Mouse (Mus musculus) megakaryocyte-erythroid progenitor cell, adult 5-6 weeks (primary cell): ENCODE data around the gene Sugp2. TPM values are rescaled to one million over a fixed set of nuclear protein-coding genes. Genes with fewer than 3 reads are reported as not detected.

Experiments used
- ATAC-seq: replicated peaks from 2 replicates; pipeline ENCODE4 v1.8.0; 2016; ENCODE audit warnings: mild to moderate bottlenecking, inconsistent platforms; ENCODE audit not compliant: severe bottlenecking, poor library complexity, low FRiP score, low TSS enrichment
- total RNA-seq, 2 experiments: library from RNA; stranded (forward) in 1 of 2; stranded (reverse) in 1 of 2; fragments of 200-1000, 215-1000 nt in 1 of 2; fragments of >200 nt in 1 of 2; fragmentation: Nextera tagmentation in 1 of 2; gene quantifications; 2 replicates each; pipeline ENCODE4 v1.2.3; 2014 to 2017

The Sugp2 gene
- total RNA-seq, 2 experiments from 2014 or later = 32.2 to 95.2 TPM

DNA sequence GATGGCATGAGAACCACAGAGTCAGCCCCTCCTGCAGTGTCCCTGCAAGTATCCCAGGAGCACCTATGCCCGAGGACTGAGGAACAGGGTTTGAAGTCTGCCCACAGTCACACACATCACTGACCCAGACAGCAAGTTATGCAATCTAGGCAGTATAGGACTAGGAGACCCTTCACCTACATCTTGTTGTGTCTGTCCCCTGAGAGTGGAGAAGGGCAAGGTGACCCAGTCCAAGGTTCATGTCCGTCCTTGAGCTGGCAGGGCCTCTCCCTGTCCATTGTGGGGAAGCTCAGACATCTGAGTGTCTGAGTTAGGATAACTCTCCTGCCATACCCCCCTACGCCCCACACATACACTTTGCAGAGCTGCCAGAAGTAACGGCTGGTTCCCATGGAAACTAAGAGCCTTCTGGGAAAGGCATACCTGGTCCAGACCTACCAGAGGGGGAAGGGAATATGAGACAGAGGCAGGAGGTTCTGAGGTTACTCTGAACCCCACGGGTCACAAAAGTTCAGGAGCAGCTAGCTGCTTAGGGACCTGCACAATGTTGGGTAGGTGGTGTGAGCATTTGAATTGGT, 14.8 kb upstream of the Sugp2 start:
- ATAC-seq = no peak

DNA sequence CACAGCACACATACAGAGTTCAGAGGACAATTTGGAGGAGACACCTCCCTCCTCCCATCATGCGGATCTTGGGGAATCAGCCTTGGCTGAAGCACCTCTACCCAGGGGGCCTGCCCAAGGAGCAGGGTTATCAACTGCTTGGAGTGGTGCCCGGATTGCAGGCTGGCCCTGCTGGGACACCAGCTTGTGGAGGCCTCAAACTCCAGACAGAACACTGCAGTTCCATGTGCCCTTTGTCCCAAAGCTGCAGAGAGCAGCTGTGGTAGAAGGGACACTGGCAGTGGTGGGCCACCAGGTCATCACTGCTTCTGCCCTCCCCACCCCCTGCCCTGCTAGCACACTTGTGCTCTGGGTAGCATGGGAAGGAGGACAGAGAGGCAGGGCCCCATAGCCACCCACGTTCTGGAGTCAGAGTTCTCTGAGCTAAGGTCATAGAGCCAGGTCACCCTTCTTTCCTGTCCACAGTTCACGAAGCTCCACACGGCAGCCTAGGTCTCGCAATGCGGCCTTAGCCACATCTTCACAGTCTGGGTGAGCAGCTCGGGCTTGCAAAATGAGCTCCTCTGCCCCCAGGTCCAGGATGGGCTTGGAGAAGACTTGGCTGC, 13.7 kb upstream of the Sugp2 start:
- ATAC-seq = no peak

DNA sequence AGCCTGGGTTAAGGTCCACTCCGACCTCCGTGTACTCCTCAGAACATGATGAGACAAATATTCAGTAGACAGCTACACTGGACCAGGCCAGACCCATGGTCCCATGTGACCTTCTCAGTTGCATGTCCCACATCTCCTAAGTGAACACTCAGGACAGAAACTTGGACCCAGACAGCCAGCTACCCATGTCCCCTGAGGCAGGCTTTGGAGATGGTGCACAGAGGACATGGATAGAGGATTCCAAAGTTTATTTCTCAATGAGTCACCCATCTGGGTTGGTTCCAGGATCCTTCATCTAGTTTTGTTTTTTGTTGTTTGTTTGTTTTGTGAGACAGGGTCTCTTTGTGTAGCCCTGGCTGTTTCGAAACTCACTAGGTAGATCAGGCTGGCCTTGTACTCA, 13.1 kb upstream of the Sugp2 start:
- ATAC-seq = no peak

DNA sequence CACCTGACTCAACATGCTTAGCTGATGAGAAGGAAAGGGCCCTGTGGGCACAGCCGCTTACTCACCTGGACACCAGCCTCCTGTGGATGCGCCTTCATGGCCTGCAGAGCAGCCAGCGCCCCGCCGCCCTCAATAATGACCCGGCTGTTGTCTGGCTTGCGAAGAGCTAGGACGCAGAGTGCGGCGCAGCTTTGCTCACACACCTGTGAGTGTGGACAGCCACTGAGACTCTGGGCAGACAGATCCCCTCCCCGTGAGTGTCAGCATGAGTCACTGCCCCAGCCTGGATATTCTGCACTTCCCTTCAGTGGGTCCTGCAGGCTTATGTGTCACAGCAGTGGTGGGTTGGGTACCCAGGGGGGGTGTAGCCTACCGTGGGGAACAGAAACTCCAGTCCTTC, 12.0 kb upstream of the Sugp2 start:
- no peak for ATAC-seq

DNA sequence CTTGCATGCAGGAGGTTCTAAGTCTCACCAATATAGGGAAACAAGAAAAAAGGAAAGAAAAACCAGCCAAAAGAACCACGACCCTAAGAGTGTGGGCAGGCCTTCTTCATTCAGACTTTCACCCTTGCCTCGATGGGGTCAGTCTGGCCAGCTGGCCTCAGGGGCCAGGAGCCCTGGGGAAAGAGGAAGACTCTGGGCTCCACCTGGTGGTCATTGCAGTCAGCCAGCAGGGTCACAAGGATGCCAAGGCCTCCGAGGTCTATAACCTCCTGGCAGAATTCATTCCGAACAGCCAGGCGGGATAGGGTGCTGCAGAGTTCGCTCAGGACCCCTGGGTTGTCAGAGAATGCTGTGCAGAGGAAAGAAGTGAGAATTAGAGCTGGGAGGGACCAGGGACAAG, 10.7 kb upstream of the Sugp2 start:
- ATAC-seq = no peak

DNA sequence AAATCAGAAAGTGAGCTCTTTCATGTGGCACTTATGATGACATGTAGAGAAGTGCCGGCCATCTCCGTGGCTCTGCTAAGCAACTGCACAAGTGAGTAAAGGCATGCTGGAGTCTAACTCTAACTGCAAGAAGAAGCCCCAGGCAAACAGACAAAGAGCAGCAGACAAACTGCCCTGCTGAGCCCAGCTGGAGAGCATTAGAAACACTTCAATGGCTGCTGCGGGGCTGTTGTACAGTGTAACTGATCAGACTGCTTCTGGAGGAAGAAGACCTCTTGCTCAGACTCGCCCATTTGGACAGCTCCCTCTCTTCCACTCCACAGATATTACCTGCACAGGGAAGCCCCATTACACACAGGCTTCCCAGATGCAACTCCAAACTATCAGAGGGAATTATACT, 6.0 kb upstream of the Sugp2 start:
- ATAC-seq = no peak

DNA sequence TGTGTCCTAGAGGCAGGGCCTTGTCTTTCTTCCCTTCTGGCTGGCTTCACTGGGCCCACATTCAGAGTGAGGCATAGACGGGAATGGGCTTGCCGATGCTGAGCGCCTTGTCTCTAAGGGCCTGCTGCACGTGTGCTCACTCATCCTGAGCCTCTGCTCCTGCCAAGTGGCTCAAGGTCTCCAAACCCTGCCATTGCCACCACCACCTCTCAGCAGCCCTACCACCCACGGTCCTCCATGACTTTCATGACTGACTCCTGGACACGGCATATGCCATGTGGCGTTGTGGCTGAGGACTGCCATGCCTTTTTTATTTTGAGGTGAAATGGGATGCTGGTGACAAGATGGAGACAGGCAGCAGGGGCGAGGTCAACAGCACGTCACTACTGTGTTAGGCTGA, 3.2 kb upstream of the Sugp2 start:
- no peak for ATAC-seq

DNA sequence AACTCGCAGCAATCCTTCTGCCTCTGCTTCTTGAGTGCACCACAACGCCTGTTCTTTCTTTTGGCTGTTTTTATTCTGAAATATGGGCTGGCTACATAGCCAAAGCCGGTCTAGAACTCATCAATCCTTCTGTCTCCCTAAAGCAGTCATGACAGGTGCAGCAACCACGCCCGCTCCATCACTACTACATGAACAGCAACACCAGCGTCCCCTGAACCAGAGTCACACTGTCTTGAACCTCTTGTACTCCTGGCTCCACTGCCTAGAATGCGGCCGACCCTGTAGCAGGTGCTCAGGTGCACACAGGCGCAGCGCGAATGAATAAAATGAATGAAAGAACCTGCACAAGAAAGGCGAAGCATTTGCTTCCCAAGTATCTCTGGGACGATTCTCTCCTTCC, 420 bp upstream of the Sugp2 start:
- no peak for ATAC-seq

DNA sequence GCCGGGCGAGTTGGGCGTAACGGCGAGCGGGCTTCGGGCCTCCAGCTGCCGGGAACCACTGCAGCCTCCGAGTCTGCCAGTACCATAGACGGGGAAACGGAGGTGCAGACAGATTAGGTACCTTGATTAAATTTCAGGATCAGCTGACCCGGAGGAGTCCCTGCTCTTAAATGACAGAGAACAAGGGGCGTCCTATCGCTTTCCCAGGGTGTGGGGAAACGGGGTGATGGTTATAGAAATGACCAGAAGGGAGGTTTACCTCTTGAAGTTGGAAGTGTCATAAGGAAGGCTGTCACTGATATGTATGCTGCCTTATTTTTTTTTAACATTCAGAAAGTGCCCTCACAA, 729 bp downstream of the Sugp2 start:
- ATAC-seq = no peak

DNA sequence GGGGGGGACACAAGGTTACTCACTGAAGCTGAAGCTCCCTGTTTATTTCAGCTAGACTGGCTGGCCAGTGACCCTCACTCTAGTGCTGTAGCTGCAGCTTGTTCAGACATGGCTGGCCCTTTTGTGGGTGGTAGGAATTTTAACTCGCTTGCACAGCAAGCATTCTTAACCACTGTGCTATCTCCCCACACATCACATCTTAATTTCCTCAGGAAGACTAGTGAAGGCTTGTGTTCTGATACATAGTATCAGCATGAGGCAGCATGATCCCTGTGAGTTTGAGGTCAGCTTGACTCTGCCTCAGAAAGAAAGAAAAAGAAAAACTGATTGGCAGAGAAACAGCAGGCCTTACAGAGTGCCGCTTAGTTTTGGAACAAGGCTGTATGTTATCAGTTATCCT, 3.8 kb downstream of the Sugp2 start:
- ATAC-seq = peak; percentile 47

DNA sequence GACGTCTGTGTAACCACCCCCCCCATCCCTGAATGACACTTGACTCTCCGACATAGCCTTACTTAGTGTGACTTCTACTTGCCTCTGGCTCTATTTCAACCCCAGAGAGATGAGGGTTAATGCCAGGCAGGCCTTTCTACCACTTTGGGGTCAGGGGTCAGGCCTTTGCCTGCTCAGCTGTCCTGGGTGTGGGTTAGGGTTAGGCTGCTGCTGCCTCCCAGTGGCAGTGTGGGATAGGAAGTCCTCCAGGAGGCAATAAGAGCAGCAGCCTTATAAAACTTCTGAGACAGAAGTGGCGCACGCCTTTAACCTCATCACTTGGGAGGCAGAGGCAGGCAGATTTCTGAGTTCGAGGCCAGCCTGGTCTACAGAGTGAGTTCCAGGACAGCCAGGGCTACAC, 6.6 kb downstream of the Sugp2 start:
- no peak for ATAC-seq

DNA sequence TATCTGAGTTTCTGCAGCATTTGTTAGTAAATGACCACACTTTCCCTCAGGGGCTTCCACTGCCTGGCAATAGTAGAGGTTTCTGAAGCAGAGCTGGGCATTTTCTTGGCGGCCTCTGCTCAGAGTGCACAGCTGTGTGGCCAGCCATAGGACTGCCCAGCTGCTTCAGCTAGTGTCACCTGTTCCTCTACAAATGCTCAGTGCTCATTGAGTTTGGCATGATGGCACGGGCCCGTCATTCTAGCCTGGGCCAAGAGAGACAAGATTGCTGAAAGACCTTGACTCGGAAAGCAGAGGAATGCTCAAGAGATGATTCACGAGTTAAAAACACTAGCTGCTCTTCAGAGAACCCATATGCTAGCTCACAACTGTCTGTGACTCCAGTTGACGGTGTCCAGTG, 12.6 kb downstream of the Sugp2 start:
- no peak for ATAC-seq

DNA sequence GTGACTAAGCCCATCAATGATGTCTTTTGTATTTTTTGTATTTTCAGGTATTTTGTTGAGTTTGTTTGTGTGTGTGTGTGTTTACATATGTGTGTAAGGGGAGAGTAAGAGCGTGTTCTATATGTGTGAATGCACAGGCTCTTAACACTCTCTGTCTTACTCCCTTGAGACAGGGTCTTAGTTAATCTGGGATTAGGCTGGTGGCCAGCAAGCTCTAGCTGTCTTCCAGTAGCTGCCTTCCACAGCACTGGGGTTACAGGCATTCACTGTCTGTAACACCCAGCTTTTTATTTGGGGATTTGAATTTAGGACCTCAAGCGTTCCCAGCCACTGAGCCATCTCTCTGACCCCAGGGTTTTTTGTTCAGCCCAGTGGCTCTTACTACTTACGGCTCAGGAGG, 13.8 kb downstream of the Sugp2 start:
- no peak for ATAC-seq

DNA sequence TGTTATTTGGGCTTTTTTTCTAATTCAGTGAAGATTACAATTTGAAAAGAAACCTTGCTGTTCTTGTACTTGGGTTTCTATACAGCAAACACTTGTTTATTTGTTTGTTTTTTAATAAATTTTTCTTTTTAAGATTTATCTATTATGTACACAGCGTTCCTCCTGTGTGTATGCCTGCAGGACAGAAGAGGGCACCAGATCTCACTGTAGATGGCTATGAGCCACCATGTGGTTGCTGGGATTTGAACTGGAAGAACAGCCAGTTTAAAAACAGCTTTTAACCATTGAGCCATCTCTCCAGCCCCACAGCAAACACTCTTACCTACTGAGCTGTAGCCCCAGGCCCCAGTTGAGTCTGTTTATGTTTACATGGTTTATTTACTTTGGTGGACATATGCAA, 20.6 kb downstream of the Sugp2 start:
- ATAC-seq = no peak

DNA sequence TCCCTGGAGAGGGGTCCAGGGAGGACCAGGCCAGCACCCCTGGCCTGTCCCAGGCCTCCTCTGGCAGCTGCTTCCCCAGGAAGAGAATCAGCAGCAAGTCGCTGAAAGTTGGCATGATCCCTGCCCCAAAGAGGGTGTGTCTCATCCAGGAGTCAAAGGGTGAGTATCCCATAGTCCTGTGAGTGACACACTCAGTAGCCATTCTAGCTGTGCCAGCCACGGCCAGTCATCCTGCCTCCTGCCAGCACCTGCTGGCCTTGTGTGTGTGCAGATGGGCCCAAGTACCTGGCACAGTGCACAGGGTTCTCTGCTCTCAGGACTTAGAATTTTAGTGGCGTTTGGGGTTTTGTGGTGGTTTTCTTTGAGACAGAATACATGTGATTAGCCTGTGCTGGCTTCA, 23.4 kb downstream of the Sugp2 start:
- ATAC-seq = no peak

DNA sequence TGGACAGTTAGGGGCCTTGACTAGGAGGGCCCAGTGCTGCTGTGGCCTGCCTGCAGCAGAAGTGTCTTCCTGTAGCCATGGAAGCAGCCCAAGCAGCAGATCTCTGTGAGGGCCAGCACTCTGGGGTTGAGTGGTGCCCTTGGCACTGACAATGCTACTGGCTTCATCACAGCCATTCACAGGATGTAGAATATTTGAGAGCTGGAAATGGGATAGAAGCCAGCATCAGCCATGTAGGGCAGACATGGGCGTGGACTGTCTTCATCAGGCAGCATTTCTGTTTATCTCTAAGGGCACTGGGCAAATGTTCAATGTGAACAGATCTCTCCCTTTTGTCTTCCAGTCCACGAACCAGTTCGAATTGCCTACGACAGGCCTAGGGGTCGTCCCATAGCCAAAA, 24.6 kb downstream of the Sugp2 start:
- peak; percentile 70 for ATAC-seq

DNA sequence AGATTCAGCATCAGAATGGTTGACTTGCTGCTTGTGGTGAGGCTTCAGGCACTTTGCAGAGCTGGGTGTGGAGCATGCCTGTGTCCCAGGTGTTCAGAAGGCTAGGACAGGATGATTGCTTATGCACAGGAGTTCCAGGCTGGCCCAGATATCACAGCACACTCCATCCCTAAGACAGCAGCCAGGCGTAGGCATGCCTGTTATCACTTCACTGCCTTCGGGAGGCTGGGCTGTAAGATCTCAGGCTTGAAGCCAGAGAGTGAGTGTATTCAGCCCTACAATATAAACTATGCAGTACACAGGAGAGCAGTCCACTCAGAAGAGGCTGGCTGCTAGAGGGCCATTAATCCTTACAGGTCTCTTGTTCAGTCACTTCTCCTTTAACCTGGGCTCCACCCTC, 25.0 kb downstream of the Sugp2 start:
- ATAC-seq = peak; percentile 84

DNA sequence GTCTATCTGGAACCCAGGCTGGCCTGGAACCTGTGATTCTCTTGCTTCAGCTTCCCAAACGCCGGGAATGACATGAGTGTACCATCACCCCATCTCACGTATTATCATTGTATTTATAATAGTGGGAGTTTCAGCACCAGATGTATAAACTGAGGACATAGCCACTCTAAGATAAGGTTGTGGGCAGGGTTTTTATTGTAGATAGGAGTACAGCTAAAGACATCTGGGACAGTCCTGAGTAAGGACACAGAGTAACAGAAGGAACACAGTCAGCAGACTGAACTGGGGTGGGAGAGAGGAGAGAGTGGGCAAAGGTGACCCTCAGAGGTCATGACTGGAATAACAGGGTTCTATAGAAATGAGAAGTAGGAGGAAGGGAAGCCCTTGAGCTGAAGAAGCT, 33.6 kb downstream of the Sugp2 start:
- ATAC-seq = peak; percentile 69

DNA sequence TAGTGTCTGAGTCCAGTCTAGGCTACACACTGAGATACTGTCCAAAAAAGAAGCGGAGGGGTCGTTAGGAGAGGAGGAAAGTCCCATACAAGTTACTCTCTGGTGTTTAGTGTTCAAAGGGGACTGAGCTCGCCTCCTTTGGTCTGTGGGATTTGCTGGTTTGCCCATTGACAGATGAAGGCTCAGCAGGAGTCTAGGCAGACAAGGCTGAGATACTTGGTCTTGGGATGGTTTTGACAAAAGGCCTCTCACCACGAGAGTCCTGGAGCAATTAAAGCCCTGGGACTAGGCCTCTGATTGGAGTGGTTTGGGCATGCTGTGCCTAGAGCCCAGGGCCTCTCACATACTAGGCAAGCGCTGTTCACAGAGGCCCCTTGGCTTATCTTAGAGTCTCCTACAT, 34.3 kb downstream of the Sugp2 start:
- peak; percentile 34 for ATAC-seq

DNA sequence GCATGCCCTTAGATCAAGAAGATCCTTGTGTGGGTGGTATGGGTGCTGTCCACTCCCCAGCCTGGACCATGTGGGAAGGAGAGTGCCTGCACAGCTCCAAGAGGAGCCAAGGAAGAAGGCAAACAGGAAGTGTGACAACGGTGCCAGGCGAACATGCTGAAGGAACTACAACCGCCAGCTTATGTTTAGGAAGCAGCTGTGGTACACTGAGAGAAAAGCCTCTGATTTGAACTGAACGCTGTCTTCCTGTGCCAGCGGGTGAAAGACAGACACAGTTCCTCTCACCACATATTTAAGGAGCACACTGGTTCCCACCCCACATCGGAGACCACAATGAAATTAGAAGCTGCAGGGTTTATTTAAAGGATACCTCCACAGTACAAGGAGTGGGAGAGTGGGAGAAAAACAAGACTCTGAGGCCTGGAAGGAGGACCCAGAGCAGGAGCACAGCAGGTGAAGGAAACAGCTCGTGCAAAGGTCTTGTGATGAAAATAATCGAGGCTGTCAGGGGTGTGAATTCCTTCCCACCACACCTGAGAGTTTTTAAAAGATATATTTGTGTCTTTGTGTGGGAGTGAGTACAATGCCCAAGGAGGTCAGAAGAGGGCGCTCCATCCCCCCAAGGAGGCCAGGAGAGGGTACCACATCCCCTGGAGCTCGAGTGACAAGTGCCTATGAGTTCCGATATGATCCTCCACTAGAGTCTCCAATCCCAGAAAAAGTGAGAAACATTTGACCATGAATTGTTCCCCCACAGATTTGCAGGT, 35.0 kb downstream of the Sugp2 start:
- ATAC-seq = no peak

DNA sequence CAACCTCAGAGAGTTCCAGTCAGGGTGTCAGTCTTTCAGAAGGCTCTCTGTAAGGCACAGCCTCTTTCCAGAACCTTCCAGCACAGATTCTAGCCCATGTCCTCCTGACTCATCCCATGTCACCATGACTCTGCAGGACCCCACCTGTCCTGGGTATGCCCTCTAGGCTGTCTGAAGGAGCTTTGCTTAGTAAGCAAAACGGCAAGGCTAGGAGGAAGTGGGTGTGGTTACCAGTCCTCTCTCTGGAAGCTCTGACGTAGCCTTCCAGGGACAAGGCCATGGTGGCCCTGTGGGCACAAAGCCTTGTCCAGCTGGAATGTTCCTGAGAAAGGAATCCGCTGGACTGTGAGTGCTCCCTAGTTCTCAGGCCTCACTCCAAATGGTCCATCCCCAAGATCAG, 38.9 kb downstream of the Sugp2 start:
- 0 out of 2 replicates have a peak, but pooled peaks have one; percentile 17 for ATAC-seq
